Mouse (Mus musculus) urinary bladder, postnatal 36 days (tissue): ENCODE measurements around the gene Cd209d.
"Not testable (repeated sequence)": the region's sequence is repeated elsewhere in the genome, so short reads cannot be mapped to it uniquely, and the experiment has no call there.

Experiments used
- DNase-seq, 2 experiments: peaks; one replicate each; pipeline ENCODE4 v3.0.0; 2022; ENCODE audit warnings: low spot score in 2 of 2, mixed read lengths in 1 of 2

Gene Cd209d

DNA sequence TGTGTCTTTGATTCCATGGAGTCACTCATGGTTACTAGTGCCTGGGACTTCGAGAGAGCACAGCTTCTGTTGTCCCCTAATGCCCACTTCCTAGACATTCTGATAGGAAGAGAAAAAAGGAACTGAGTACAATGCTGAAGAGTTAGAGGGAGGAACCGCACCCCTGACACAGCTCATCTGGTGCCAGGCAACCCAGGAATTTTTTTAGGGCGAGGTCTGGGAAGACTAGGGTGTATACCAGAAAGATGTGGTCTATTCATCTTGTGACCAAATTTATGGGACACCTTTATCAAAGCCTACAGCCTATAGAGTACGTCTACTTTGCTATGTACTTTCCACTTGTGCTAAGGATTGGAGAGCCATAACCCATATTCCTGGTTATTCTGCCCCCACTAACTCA, at the start of gene Cd209d:
TSS of gene Cd209d (minus strand) at position 101 of the 400 bp plus-strand sequence.
- DNase-seq: no peak

DNA sequence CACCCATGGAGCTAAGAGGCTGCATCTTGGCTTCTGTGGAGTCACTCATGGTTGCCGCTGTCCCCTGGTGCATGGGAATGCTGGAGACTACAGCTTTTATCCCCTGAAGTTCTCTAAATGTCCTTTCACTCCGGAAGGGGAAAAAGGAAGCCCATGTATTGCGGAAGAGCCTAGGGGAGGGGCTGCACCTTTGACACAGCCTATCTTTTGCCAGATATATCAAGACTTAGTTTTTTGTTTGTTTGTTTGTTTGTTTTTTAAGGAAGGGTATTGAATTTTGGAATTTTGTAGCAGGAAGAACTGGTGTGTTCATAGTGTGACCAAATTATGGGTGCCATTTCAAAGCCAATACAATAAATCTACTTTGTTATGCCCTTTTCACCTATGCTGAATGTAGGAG, 48.4 kb upstream of the Cd209d start, which contains the start of gene Cd209b:
TSS of gene Cd209b (minus strand) at position 101 of the 400 bp plus-strand sequence.
- no peak for DNase-seq

DNA sequence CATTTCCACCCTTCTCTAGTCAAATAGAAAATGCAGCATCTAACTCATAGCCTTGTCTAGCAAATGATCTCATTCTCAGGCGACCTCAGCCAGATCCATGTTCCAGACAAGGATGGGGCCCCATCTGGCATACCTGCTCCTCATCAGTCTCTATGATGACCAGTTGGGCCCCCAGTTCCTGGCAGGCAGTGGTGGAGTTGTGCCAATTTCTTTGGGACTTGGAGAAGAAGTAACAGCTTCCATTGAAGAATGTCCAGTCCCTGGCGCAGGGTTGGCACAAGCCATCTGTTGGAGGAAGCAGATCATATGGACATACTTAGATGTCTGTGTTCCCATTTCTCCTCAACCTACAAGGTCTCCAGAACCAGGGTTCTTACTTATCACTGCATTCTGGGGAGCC, 2.2 kb downstream of the Cd209d start:
- no peak for DNase-seq

DNA sequence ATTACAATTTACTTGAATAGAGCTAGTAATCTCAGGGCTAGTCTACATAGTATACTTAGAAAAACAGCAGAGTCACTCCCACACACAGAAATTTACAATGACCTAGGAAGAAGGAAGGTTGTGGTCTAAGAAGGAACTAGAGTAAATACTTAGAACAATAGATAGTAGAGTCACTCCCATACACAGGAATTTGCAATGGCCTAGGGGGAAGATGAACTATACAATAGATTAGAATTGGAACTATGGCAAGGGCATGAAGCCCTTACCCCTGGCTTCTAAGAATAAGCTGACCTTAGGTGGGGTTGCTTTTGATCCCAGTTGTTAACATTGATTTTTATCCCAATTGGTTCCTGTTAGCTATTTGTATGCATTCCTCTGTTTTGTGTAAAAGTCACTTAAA, 15.6 kb downstream of the Cd209d start:
- DNase-seq: not testable (repeated sequence)

DNA sequence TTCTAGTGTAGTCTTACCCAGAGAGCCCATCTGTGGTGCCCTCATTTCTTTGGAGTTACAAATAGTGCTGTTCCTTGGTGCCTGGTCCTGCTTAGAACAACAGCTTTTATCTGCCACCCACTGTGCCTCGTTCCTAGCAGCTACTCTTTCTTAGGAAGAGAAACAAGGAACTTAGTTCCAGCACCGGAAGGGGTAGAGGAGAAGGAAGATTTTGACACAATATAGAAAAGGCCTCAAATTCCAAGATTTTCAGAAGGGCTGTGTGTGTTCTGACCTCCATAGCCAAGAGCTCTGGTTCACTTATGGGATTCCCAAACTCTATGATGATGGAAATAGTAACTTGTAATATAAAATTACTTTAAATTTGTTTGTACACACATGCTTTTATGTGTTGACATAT, 24.1 kb downstream of the Cd209d start, which contains the start of gene Cd209e:
TSS of gene Cd209e (minus strand) at position 101 of the 400 bp plus-strand sequence.
- DNase-seq: no peak
